Mouse (Mus musculus) heart, postnatal 14 days (tissue): Measurements from ENCODE around the gene Pde1c. TPM values are rescaled to one million over a fixed set of nuclear protein-coding genes. Genes with fewer than 3 reads are reported as not detected.
A peak's percentile ranks its signal among the peaks of the same experiment; 100 is the strongest.

ENCODE experiments used
- DNase-seq, 2 experiments: peaks; one replicate each; pipeline ENCODE4 v3.0.0; 2021 to 2022
- intact Hi-C: fragments of 180-260 bp; cut with DNase I; formaldehyde crosslinking; loops from one replicate; pipeline ENCODE4 v1.15.1; 2025
- microRNA-seq, 2 experiments: library from miRNA; unstranded; fragments of <30 nt; microRNA quantifications; one replicate each; pipeline ENCODE4 v1.2.0; 2021 to 2022
- total RNA-seq, 2 experiments: library from RNA; stranded (reverse); gene quantifications; 2 replicates each; pipeline ENCODE4 v1.2.3; 2021

Gene Pde1c
- total RNA-seq, 2 experiments from 2014 or later: 85.3 to 86.9 TPM

- intact Hi-C loops: no loop called here
- peak in 1 of 2 experiments; percentile 16 for DNase-seq
Observed at GRCm38 (mm10) chr6:56025533-56025932, 543.4 kb downstream of the Pde1c start.

Small RNA genes lying within 50 kb of the gene (microRNA-seq; reads per million reads assigned to microRNA genes)
- gene Gm44413: 0 reads per million in 2 experiments

Other genes starting within 250 kb of the Pde1c start
- gene Lsm5, start 135.6 kb upstream of the Pde1c start, total RNA-seq: 10 to 100 TPM; 14.4 to 15.8 TPM
- gene Avl9, start 145.8 kb upstream of the Pde1c start, total RNA-seq: 1 to 10 TPM; 7.5 to 8.7 TPM
- 10 to 100 TPM; 30.4 to 35.4 TPM for gene Kbtbd2, start 228.7 kb upstream of the Pde1c start, total RNA-seq